Mouse (Mus musculus) bone marrow macrophage, adult 2 months (primary cell): ENCODE data around the gene Pctp.

ENCODE experiments used
- CTCF ChIP-seq: IDR thresholded peaks from 2 replicates; pipeline ENCODE4 v1.5.1; 2012; ENCODE audit warnings: low read depth, mild to moderate bottlenecking, low read length, moderate library complexity
- POLR2A ChIP-seq: IDR thresholded peaks from 2 replicates; pipeline ENCODE4 v1.6.1; 2012; ENCODE audit warnings: mild to moderate bottlenecking, low read depth, low read length, borderline replicate concordance

DNA sequence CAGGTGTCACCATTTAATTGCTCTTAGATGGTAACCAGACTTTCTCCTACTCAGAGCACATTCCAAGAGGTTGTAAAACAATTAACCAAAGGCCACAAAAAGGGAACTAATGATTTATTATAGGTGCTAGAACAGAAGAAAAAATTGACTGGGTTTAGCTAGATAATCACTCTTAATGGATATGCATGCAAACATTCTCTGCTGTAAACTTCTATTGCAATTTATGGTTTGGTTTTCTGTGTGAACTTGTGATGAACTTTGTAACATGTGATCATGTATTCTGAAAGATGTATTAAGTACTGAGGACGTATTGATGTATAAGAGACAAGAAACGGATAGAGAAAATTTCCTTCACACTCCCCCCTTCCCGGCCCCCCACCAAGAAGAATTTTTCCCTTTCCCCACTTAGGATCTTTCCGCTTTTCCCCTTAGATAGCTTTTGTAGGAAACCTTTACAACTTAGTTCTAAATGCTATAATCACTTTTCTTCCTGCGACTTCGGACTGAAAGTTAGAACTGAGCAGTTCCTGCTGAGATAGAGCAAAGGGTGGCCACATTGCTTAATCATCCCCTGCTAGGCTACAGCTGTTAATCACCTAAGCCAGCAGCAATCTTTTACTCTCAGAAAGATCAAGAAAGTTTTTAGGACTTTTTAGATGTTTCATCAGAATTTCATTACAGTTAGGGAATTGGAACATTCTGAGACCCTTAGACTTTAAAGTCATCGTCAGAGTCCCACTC, 5.3 kb upstream of the Pctp start:
- TF ChIP-seq CTCF (no peak), POLR2A (no peak)
